Mouse (Mus musculus) lung, adult 2 months (tissue): ENCODE results near the gene Traf3ip1.

Source experiments
- CTCF ChIP-seq: fragments of 200-500 bp; IDR thresholded peaks from 2 replicates; pipeline ENCODE4 v1.5.1; 2011; ENCODE audit warnings: mild to moderate bottlenecking, low read length, control low read depth; ENCODE audit not compliant: insufficient read depth
- POLR2A ChIP-seq: fragments of 200-500 bp; IDR thresholded peaks from 2 replicates; pipeline ENCODE4 v1.6.1; 2011; ENCODE audit warnings: low read depth, mild to moderate bottlenecking, control low read depth, low read length, borderline replicate concordance; ENCODE audit errors: extremely low read depth

DNA sequence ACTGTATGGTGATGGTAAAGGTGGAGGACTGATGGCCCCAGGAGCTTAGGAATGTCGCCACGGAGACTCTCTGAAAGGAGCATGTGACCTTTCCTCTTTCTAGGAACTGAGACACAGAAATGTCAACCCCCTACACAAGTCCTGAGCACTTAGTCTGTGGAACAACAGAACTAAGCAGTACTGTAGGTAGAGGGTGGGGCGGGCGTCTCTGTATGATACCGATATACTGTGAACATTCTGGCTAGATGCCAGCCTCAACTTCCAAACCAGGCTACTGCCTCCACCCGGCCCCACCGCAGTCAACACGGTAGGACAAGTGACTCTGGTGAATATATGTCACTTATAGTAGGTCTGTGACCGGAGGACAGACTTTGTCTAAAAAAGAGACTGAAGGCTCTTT is 40.5 kb upstream of the Traf3ip1 start:
- TF ChIP-seq CTCF = no peak
- TF ChIP-seq POLR2A = no peak
